Mouse (Mus musculus): Measurements from ENCODE around the gene Ehbp1.

Gene Ehbp1

DNA sequence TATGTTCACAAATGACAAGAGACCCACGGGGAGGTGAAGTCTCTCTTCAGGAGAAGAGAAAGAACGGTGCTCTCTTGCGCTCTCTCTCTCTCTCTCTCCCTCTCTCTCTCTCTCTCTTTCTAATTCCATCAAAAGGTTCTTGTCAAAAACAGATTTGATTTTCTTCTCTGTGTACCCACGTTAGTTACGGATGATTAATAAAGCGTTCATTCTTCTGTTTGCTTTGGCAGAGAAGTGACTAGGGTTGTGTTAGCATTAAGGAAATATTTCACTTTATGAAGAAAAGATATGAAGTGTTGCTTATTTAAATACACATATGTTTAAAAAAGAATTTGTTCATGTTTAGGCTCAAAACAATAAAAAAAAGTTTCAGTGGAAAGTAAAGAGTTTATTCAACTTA, 143.7 kb downstream of the Ehbp1 start:
- DNase-seq (ENCODE audit: extremely low spot score, low spot score), result no peak

DNA sequence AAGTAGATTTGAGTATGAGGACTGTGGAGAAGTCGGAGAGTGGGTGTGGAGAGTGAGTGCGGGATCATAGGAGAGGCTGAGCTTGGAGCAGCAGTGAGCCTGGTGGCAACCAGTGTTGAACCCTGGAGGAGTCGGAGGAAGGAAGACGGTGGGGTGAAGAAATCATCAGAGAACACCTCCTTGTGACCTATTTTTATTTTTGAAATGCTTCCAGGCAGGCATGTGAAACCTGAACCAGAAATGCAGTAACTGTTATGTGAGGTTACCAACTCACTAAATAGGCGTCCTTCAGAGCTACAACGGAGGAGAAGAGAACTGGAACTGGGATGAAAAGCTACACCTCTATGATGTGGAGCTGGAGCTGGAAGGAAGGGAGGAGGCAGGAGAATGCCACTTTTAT, 144.2 kb downstream of the Ehbp1 start:
- no peak for DNase-seq (ENCODE audit: extremely low spot score, low spot score)

DNA sequence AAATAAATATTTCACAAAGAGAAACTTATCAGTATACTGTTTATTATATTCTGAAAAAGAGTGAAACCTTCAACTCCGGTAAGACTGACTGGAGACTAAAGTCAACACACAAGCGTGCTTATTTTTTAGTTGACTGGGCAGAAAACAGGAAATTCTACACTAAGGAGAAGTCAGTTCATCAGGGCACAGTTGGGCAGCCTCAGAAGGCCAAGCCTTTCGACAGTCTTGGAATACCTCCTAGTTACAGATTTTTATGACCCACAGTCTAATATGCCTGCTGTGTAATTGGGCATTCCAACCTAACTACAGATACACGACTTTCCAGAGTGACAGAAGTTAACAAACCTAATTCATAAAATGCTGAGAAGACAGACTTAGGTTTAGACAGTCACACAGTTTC, 145.3 kb downstream of the Ehbp1 start:
- no peak for DNase-seq (ENCODE audit: extremely low spot score, low spot score)

DNA sequence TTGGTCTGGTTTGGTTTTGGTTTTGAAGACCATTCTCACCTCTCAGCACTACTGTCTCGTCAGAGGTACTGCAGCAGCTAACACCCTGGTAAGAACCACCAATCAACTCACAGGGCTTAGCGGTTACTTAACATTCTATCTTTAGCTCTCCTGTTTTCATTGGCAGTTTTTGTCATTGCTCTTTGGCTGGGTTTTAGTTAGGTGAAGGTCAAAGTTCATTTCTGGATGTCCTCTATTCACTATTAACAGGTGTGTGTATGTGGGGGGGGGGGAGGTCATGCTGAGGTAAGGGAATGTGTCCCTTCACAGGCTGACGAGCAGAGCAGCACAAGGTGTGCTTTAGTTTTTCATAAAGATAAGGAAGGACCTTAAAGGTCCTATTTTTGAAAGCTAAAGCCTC, 147.5 kb downstream of the Ehbp1 start:
- DNase-seq (ENCODE audit: extremely low spot score, low spot score), result no peak

DNA sequence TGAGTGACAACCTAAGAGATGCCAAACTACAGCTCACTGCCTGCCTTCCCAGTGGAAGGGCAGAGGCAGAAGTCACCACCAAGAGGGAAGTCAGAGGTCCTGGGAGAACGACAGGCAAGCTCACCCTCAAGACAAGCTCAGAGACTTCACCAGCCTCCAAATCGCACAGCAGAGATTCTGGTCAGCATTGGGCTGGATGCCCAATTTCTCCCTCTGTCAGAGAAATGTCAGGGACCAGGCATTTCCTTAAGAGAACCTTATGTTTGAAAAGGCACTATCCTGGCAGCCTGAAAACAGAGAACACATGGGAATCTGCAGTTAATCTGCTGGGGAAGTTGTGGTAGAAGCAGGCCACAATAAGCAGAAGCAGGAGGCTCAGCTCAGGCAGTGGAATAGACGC, 151.5 kb downstream of the Ehbp1 start:
- no peak for DNase-seq (ENCODE audit: extremely low spot score, low spot score)

DNA sequence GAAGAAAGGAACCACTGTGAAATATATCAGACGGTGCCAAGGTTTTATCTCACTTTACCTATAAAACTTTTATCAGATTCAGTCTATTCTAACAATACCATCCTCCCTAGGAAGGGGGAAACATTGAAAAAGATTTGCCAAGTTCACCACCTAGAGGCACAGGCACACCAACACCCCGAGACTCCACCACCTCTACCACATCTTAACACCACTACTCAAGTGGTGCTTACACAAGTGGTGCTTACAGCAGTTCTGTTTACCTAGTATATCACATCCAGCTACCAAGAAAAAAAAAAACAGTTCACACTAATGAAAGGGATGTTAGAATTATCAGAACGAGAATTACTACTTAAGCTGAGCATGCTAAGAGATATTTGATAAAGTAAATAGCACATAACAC, 152.1 kb downstream of the Ehbp1 start:
- no peak for DNase-seq (ENCODE audit: extremely low spot score, low spot score)

DNA sequence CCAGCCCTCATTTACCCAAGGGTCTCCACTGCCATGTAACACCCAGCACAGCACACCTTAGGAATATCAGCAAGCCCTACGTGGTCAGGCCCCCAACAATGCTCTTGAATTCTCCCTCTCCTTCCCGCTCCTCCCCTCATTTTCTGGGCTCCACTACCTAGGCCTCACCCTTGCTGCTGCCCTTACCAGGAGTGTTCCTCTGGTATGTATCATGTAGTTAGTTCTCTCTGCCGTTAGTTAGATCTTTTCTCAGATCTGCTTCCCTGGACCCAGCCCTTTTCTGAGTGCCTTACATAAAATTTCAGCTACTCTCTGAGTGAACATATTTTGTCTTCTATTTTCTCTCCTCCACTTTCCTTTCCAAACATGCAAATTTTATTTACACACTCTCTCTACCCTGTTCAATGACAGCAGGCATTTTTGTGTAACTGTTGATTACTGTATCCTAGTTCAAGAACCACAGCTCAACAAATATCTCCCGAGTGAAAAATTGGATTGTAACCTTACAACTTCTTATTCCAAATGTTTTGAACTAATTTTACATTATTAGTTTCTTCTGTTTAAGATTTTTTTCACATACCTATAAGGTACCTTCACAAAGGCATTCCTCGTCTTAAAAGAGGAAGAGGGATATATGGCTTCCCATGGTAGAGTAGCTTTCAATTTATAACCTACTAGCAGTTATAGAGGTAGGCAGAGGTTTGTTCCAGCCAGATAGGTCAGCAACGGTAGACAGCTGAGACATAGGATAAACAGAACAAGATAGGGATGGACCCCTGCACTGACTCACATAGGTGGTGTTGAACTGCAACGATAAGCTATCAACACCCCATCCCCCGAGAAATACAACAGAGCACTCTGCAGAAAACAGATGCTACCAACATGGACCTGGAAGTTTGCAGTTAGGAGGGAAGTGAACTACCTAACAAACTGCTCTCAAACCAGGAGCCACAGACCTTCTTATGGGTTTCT, 160.3 kb downstream of the Ehbp1 start:
- DNase-seq (ENCODE audit: extremely low spot score, low spot score), result no peak

DNA sequence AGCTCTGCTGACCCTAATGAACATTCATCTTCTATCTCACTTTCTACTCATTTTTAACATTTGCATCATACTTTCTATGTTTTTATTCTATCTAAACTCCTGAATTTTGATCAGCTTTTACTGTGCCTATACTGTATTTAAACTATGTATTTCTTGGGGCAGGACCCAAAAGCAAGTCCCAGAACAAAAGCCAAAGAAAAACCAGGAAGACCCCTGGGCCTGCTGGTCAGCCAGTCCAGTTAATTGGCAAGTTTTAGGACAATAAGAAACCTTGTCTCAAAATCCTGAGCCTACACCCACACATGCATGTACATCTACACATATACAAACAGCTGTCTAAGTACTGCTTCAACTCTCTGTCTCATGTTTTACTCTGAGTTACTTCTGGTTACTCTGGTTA, 161.9 kb downstream of the Ehbp1 start:
- DNase-seq (ENCODE audit: extremely low spot score, low spot score), result no peak

DNA sequence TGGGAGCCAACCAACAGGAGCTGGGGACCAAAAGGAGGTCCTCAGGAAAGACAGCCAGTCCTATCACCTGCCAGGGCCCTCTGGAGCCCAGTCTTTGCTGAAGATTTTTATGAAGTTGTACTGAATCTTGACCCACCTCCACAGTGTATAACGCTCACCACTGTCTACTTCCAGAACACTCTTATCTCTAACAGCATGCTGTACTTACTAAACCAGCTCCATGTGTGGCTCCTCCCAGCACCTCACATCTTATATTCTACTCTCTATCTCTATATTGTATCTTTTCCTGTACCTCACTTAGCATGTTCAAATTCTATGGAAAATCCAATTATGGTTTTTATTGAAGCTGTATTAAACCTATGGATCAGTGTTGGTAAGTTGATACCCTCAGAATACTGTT, 163.5 kb downstream of the Ehbp1 start:
- no peak for DNase-seq (ENCODE audit: extremely low spot score, low spot score)

DNA sequence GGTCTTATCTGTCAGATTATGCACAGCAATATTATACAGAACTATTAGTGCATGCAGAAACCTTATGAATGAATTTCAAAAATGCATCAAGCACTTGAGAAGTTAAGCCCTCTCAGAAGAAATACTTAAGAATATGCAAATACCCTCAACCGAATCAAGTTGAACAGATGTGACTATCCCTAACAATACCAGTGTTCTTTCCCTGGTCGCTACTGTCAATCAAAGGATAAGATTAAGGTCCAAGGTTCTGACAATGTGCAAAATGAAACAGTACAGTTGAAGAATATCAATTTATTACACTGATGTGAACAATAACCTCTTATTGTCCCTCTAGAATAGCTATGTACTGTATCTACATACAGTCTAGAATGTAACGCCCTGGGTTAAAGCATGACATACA, 167.8 kb downstream of the Ehbp1 start:
- no peak for DNase-seq (ENCODE audit: extremely low spot score, low spot score)

DNA sequence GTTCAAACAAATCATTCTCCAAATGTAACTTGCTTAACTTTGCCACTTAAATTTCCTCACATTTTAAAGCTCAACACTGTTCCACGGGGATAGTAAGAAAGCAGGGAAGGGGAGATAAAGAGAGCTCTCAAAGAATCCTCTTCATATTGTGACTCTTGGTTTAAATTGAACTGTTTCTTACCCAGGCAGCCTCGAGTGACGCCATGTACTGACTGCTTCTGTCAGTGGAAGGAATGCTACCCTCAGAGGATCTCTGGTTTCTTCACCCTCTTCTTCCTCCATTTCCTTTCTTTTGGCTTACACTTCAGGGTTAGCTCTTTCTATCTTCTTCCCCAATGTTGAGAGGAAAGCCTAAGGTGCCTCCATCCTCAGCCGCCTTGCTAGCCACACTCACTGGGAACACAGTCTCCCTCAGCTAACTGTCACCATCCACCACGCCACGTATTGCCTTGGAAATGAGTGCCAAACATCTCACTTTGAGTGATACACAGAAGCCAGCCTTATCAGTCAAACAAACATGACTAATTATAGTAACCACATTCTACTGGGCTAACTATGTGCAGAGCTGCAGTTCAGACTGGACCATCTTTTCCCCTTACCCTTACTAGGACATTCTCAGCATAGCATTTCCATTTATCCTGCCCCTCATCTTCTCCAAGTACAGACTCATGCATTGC, 171.0 kb downstream of the Ehbp1 start:
- DNase-seq (ENCODE audit: extremely low spot score, low spot score), result no peak

DNA sequence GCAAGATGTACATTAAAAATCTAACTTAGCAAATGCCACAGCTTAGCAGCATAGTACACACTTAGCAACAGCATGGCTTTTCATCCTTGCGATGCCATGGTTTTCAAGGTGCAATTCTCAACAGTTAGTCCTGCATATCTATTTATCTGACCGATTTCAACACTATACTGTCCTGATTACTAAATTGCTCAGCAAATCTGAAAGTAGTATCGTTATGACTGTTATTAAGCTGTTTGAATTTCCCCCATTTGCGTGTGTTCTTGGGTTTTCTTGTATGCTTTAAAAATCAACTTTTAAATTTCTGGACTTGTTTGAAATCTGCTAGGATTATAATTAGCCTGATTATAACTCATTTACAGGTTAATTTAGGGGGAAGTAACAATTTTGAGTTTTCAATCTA, 184.2 kb downstream of the Ehbp1 start:
- DNase-seq (ENCODE audit: extremely low spot score, low spot score), result no peak

DNA sequence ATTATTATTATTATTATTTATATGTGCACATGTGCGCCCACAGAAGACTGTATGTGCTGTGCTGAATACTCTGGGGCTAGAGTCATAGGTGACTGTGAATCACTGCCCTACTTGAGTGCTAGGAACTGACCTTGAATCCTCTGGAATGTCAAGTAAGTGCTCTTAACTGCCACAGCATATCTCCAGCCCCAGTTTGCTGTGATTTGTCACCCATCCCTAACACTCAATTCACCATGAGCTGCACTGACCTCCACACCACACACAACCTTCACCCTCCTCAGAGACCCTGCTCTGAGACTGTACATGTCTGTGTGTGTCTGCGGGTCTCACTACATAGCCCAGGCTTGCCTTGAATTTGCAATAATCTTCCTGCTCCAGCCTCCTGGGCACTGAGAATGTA, 185.9 kb downstream of the Ehbp1 start:
- DNase-seq (ENCODE audit: extremely low spot score, low spot score), result no peak

DNA sequence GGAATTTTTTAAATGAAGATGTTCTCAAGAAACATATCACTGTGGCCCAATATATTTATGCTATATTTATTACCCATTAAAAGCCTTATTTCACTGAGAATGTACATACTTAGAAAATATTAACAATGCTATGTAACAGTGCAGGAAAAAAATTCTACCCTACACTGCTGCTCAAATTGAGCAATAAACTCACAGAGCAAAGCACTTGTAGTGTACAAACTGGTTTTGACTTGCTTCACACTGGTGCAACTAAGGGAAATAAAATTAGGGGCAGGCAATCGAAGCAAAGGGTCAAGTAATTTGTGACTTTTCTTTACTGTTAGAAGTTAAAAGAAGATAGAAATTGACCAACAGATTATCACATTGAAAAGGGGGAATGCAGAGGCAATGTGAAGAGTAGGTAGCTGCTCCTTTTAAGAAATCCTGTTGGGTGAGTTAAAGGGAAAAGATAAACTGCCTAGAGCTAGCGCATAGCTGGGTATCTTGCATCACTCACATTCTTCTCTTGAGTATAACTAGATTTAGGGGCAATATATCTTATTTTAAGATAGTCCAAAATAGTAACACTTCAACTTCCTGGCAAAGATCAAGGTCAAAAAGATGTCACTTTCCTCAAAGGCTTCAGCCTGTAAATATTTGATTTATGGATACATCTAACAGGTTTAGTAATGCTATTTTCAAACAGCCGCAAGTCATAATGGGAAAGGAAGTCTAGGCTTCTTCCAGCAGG, 186.6 kb downstream of the Ehbp1 start:
- DNase-seq (ENCODE audit: extremely low spot score, low spot score), result no peak

DNA sequence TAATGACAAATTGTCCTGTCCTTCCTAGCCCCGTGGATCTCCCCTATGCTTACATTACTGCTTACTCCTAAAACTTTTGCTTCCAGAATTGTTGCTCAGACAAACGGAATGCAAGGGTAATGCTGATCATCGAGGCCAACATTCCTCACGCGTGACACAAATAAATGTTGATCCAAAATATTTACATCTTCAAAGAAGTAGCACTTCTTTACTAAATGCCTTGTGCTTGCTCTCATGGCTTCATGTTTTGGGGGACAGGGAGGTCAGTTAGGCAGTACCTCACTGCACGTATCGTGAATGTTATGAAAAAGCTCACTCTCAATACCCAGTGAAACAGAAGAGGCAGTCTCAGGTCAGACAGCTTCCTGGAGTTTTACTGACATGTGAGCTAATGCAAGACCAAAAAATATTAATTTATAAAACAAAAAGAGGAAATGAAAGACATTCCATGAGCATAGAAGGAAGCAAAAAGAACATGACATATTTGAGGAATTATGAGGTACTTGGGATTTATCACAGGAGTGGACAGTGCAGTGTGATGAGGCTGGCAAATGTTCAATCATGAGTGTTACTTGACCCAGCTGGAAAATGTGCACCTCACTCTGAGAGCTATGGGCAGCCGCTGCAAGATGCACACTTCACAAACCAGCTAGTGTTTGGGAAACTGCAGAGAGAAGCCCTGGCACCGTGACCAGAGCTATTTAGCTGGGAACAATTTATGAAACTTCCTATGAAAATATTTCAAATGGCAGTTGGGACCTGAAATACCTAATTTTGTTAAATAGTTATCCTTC, 187.4 kb downstream of the Ehbp1 start:
- DNase-seq (ENCODE audit: extremely low spot score, low spot score), result no peak

DNA sequence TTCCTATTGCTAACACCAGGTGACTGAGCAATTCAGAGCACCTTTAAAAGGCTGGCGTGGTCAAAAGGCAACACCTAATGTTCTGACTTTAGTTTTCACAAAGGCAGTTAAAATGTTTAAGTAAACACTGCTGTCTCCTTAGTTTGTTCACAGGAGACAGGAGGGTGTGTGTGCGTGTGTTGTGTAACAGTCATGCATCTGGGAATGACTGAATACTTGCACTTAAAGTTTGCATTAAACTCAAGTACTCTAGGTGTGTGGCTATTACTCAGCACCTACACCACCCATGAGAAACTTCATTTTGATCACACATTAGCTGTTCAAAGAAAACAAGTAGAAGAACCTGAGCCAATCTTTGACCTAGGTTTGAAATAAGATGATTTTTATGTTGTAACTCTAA, 201.4 kb downstream of the Ehbp1 start:
- no peak for DNase-seq (ENCODE audit: extremely low spot score, low spot score)

DNA sequence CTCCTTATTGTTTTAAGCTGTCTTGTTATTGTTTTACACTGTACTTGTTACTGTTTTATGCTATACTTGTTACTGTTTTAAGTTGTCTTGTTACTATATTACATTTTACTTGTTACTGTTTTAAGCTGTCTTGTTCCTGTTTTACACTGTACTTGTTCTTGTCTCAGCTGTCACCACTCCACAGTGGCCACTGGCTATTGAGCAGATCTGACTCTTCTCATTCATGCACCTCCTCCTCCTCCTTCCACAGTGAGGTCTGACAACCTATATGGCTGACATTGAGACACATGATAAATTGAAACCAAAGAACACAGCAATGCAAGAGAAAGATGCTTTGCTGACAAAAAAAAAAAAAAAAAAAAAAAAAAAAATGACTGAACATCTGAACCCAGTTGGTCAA, 203.6 kb downstream of the Ehbp1 start:
- DNase-seq (ENCODE audit: extremely low spot score, low spot score), result no peak

DNA sequence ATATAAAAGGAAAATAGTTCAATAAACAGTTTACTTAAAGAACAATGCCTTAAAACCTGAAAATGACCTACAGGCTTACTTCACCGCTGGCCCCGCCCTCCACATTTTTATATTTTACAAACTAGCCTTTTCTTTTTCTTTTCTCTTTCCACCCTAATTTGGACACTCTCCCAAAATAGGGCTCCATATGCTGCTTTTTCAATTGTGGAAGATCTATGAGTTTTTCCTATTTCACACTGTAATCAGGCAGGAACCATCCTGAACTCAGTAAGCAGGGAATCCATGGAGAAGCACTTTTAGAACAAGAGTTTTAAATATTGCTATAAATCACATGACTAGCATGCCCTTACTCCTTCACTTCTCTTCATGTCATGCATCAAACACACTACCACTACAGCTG, 216.9 kb downstream of the Ehbp1 start:
- no peak for DNase-seq (ENCODE audit: extremely low spot score, low spot score)

DNA sequence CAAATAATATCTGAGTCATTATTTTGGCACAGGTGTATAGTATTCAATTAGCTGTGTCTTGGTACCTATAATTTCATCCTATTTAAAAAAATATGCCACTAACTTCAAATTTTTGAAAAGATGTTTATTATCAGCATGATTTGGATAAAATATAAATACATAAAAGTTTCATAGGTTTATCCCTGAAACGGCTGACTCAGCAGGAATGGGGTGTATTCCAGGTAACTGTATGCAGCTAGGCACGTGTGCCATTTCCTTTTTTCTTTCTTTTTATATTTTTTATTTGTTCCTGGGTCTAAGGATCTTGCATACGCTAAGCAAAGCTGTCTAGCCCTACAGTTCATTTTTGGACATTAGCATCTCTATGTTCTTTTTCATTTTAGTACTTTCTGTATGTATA, 223.2 kb downstream of the Ehbp1 start:
- DNase-seq (ENCODE audit: extremely low spot score, low spot score), result no peak

DNA sequence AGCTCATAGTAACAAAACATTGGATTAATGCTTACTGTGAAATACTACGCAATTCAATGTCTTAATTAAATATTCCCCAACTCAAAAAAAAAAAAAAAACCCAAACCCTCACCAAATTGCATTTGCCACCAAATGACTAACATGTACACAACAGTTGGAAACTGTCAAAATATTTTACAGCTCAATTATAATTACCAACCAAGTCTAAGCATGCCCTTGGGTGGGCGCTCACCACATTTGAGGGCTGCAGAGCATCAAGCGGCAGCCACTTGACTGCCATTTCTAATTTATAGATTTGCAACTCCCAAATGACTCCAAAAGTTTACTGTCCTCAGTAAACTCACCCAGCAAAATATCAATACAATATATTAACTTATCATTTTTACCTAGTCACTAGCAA, 229.9 kb downstream of the Ehbp1 start:
- DNase-seq (ENCODE audit: extremely low spot score, low spot score), result no peak

DNA sequence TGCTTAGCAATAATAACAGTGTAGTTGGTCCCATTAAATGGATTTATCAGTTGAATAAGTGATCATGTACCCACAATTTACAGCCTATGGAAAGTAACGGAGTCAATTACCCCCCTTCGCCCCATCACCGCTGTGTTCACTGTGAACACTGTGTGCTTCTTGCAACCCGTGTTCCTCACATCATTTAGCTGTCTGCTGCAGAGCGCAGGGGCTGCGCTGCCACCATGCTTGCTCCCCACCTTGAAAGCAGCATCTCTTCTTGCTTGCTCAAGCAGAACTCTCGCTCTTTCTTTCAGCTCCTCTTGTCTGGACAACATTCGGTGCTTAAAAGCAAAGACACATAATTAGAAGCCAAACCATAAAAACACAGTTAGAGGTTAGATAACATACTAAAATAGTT, 252.7 kb downstream of the Ehbp1 start:
- no peak for DNase-seq (ENCODE audit: extremely low spot score, low spot score)
